Mouse (Mus musculus): ENCODE data around the gene B3gat2.

DNA sequence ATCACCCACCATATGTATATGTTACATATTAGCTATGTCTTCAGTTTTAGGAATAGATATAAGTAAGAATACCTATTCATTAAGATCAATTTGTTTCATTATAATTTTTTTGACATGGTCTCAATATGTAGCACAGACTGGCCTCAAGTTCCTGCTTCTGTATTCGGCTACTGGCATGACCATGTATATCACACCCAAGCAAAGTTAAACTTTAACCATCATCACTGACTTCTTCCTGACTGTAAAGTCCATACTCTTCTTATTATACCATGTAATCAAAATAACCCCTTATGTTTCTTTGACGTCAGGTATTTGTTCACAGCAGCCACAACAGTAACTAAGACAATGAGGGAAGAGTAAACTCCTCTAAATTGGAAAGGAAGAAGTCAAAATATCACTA, 99.4 kb downstream of the B3gat2 start:
- TF ChIP-seq POLR2A (IDR thresholded peaks at IDR 0.05; ENCODE audit: borderline replicate concordance, extremely low read depth, low read depth, low read length): no peak
- TF ChIP-seq CTCF (IDR thresholded peaks at IDR 0.05; ENCODE audit: insufficient read depth, low read length): no peak

Measured in lung, adult 2 months (tissue).